Mouse (Mus musculus) heart, adult 2 months (tissue): ENCODE data around the gene Nmnat2.

ENCODE experiments used
- CTCF ChIP-seq: fragments of 200-600 bp; IDR thresholded peaks from 2 replicates; pipeline ENCODE4 v1.8.1; 2022; ENCODE audit warnings: antibody characterized with exemption, mild to moderate bottlenecking, moderate library complexity
- POLR2A ChIP-seq: fragments of 200-500 bp; IDR thresholded peaks from 2 replicates; pipeline ENCODE4 v1.6.1; 2011; ENCODE audit warnings: mild to moderate bottlenecking, low read depth, low read length, control low read depth; ENCODE audit not compliant: insufficient read depth

- no peak for TF ChIP-seq CTCF
- no peak for TF ChIP-seq POLR2A
These were observed 168.0 kb downstream of the Nmnat2 start for GRCm38 (mm10) chr1:153122764-153123163.
